Mouse (Mus musculus) forebrain, embryonic 16.5 days (tissue): ENCODE results near the gene Kat14. TPM values are rescaled to one million over a fixed set of nuclear protein-coding genes. Genes with fewer than 3 reads are reported as not detected.

ENCODE experiments used
- ATAC-seq: fragments of 200-750 bp; cut with Nextera tagmentation; 2 replicates; pipeline ENCODE4 v1.8.0; 2017; ENCODE audit warnings: mild to moderate bottlenecking, moderate library complexity
- H3K27ac ChIP-seq: fragments of 300-500 bp; sonication (generic); 2 replicates; pipeline ENCODE4 v1.5.1; 2014; ENCODE audit warnings: low read length, control low read depth
- H3K27me3 ChIP-seq: fragments of 300-500 bp; sonication (generic); replicated peaks from 2 replicates; pipeline ENCODE4 v1.6.1; 2014; ENCODE audit warnings: low read length; ENCODE audit not compliant: control insufficient read depth, insufficient read depth
- H3K36me3 ChIP-seq: fragments of 300-500 bp; sonication (generic); 2 replicates; pipeline ENCODE4 v1.6.1; 2014; ENCODE audit not compliant: control insufficient read depth, insufficient read depth
- H3K4me1 ChIP-seq: fragments of 300-500 bp; sonication (generic); replicated peaks from 2 replicates; pipeline ENCODE4 v1.6.1; 2014; ENCODE audit warnings: low read length; ENCODE audit not compliant: control insufficient read depth, insufficient read depth
- H3K4me2 ChIP-seq: fragments of 300-500 bp; sonication (generic); 2 replicates; pipeline ENCODE4 v1.6.1; 2014; ENCODE audit warnings: mild to moderate bottlenecking, low read length, control low read depth
- H3K4me3 ChIP-seq: fragments of 300-500 bp; sonication (generic); replicated peaks from 2 replicates; pipeline ENCODE4 v1.5.1; 2014; ENCODE audit warnings: mild to moderate bottlenecking, low read length, control low read depth
- H3K9ac ChIP-seq: fragments of 300-500 bp; sonication (generic); replicated peaks from 2 replicates; pipeline ENCODE4 v1.6.1; 2014; ENCODE audit warnings: low read depth, low read length, control low read depth
- H3K9me3 ChIP-seq: fragments of 300-500 bp; sonication (generic); 2 replicates; pipeline ENCODE4 v1.6.1; 2016; ENCODE audit warnings: low read length; ENCODE audit not compliant: control insufficient read depth
- WGBS: fragments of 180-500 bp; shearing (Covaris S2); extraction: QIAGEN DNeasy Blood & Tissue Kit; methylation state at CpG from one replicate; pipeline ENCODE4 v1.1.7; 2014; 5-methylcytosine and 5-hydroxymethylcytosine counted together
- polyA plus RNA-seq: library from polyadenylated mRNA; unstranded; fragments of >200 nt; fragmentation: Nextera tagmentation; extraction: Ambion mirVana; gene quantifications from 2 replicates; pipeline ENCODE4 v1.2.1, GENCODE M21; 2015

Gene Kat14
- polyA plus RNA-seq, 1 experiment from 2014 or later = 28.3 TPM

DNA sequence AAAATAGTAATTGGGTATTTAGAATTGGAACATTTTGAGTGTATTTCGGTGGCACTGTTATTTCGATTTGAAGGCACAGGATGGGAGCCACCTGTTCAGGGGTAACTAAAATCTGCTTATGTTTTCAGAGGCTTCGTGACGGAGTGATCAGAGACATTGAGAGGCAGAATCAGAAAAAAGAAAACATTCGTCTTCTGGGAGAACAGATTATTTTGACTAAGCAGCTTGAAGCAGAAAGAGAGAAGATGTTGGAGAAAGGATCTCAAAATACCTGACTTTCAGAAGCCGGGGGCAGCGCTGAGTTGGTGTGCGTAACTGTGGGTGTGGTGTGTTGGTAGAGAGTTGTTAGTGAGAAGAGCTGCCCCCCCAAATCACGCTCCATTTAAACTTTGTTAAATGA, 4.3 kb downstream of the Kat14 start:
- H3K9ac ChIP-seq = no peak overlapping the region
- H3K9me3 ChIP-seq = no peaks in the 10 kb centered on the region
- H3K4me3 ChIP-seq = no peak overlapping the region
- no peak overlapping the region for H3K27ac ChIP-seq
- 90% methylated on average over 9 of the region's 9 CpGs for WGBS
- ATAC-seq = no peak
- peaks cover 20% of the 10 kb centered on the region for H3K36me3 ChIP-seq
- no peak overlapping the region for H3K4me2 ChIP-seq
- H3K4me1 ChIP-seq = peaks cover 11% of the 10 kb centered on the region
- H3K27me3 ChIP-seq = no peaks in the 10 kb centered on the region

GRCm38 (mm10) chr2:144375063-144375703, 6.4 kb downstream of the Kat14 start:
- Histone ChIP-seq H3K9ac (no peak overlapping the region), H3K4me2 (no peak overlapping the region), H3K27ac (no peak overlapping the region), H3K4me1 (peaks cover 5% of the 10 kb centered on the region), H3K4me3 (no peak overlapping the region), H3K36me3 (peaks cover 28% of the 10 kb centered on the region), H3K9me3 (no peaks in the 10 kb centered on the region), H3K27me3 (no peaks in the 10 kb centered on the region)
- ATAC-seq = no peak
- WGBS = 94% methylated on average over 10 of the region's 10 CpGs

- no peak for ATAC-seq
- H3K27ac ChIP-seq = no peak overlapping the region
- no peaks in the 10 kb centered on the region for H3K9me3 ChIP-seq
- H3K4me3 ChIP-seq = no peak overlapping the region
- H3K36me3 ChIP-seq = peaks cover 28% of the 10 kb centered on the region
- H3K4me1 ChIP-seq = no peaks in the 10 kb centered on the region
- H3K4me2 ChIP-seq = no peak overlapping the region
- H3K27me3 ChIP-seq = no peaks in the 10 kb centered on the region
- WGBS = 67% methylated on average over 3 of the region's 3 CpGs
- no peak overlapping the region for H3K9ac ChIP-seq
These were observed 12.5 kb downstream of the Kat14 start for GRCm38 (mm10) chr2:144381293-144381692.

DNA sequence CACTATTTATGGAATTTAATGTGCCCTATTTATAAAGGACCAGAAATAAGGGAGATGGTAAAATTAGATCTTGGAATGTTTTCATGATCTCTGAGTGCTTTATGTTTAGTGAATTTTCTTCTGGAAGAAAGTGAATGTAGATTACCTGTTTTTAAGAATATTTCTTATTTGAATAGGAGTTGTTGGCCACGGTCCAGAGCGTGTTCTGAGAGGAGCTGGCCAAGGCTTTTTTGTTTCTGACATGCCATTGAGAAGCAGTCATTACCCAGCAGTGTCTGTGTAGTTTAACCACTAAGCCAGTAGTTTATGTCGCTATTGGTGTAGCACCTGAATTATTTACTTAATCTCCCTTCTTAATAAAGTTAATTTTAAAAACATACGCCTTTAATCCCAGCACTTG, 13.0 kb downstream of the Kat14 start:
- Histone ChIP-seq H3K9ac (no peak overlapping the region), H3K4me3 (no peak overlapping the region), H3K4me2 (no peak overlapping the region), H3K4me1 (no peaks in the 10 kb centered on the region), H3K27ac (no peak overlapping the region), H3K36me3 (peaks cover 28% of the 10 kb centered on the region), H3K27me3 (no peaks in the 10 kb centered on the region), H3K9me3 (no peaks in the 10 kb centered on the region)
- 85% methylated on average over 4 of the region's 4 CpGs for WGBS
- ATAC-seq = no peak

- H3K4me2 ChIP-seq = no peak overlapping the region
- peaks cover 26% of the 10 kb centered on the region for H3K36me3 ChIP-seq
- no peak for ATAC-seq
- H3K4me3 ChIP-seq = no peak overlapping the region
- no peaks in the 10 kb centered on the region for H3K9me3 ChIP-seq
- WGBS = 84% methylated on average over 7 of the region's 7 CpGs
- no peak overlapping the region for H3K27ac ChIP-seq
- H3K4me1 ChIP-seq = no peaks in the 10 kb centered on the region
- H3K9ac ChIP-seq = no peak overlapping the region
- no peaks in the 10 kb centered on the region for H3K27me3 ChIP-seq
These were observed 13.9 kb downstream of the Kat14 start for GRCm38 (mm10) chr2:144382624-144383138.

- H3K27me3 ChIP-seq = no peaks in the 10 kb centered on the region
- H3K27ac ChIP-seq = no peak overlapping the region
- H3K4me1 ChIP-seq = no peaks in the 10 kb centered on the region
- H3K36me3 ChIP-seq = peaks cover 28% of the 10 kb centered on the region
- no peak overlapping the region for H3K9ac ChIP-seq
- no peak for ATAC-seq
- H3K4me2 ChIP-seq = no peak overlapping the region
- H3K9me3 ChIP-seq = no peaks in the 10 kb centered on the region
- H3K4me3 ChIP-seq = no peak overlapping the region
- 54% methylated on average over 2 of the region's 2 CpGs for WGBS
These were observed 17.5 kb downstream of the Kat14 start for GRCm38 (mm10) chr2:144386296-144386695.

GRCm38 (mm10) chr2:144388416-144388815, 19.6 kb downstream of the Kat14 start:
- Histone ChIP-seq H3K4me3 (no peak overlapping the region), H3K4me2 (no peak overlapping the region), H3K9ac (no peak overlapping the region), H3K4me1 (no peaks in the 10 kb centered on the region), H3K36me3 (peaks cover 26% of the 10 kb centered on the region), H3K27me3 (no peaks in the 10 kb centered on the region), H3K9me3 (no peaks in the 10 kb centered on the region), H3K27ac (no peak overlapping the region)
- WGBS = 75% methylated on average over 3 of the region's 3 CpGs
- ATAC-seq = no peak

DNA sequence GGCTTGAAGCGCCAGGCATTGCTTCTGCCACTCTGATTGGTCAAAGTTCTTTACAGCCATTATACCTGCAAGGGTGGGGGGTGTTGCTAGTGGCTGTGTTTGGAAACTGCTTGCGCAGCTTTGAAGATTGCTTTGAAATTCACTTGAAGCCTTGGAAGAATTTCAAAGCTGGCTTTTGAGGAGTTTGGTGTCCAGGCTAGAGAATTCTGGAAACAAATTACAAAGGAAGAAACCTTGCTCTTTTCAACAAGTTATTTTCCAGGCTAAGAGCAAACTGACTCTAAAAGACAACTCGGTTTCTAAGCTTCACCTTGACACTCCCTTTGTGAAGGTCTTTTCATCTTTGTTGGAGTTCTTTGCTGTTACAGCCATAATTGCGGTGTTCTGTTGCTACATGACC, 30.7 kb downstream of the Kat14 start:
- 90% methylated on average over 4 of the region's 4 CpGs for WGBS

GRCm38 (mm10) chr2:144400659-144401058, 31.9 kb downstream of the Kat14 start:
- no peak overlapping the region for H3K4me3 ChIP-seq
- no peak overlapping the region for H3K27ac ChIP-seq
- H3K4me1 ChIP-seq = no peaks in the 10 kb centered on the region
- H3K36me3 ChIP-seq = peaks cover 25% of the 10 kb centered on the region; the same call in 1 of the 2 replicates
- H3K27me3 ChIP-seq = no peaks in the 10 kb centered on the region
- H3K9ac ChIP-seq = no peak overlapping the region
- ATAC-seq = no peak
- H3K4me2 ChIP-seq = no peak overlapping the region
- WGBS = 94% methylated on average over 6 of the region's 6 CpGs
- no peaks in the 10 kb centered on the region for H3K9me3 ChIP-seq

More for the DNA sequence above, 30.7 kb downstream of the Kat14 start:
- no peaks in the 10 kb centered on the region for H3K9me3 ChIP-seq
- no peak overlapping the region for H3K27ac ChIP-seq
- H3K4me2 ChIP-seq = no peak overlapping the region
- ATAC-seq = no peak
- H3K4me3 ChIP-seq = no peak overlapping the region
- H3K4me1 ChIP-seq = no peaks in the 10 kb centered on the region
- H3K27me3 ChIP-seq = no peaks in the 10 kb centered on the region
- H3K9ac ChIP-seq = no peak overlapping the region
- H3K36me3 ChIP-seq = peaks cover 30% of the 10 kb centered on the region
